Mouse (Mus musculus) liver, embryonic 11.5 days (tissue): ENCODE results near the gene Rpl32. TPM values are rescaled to one million over a fixed set of nuclear protein-coding genes. Genes with fewer than 3 reads are reported as not detected.
A peak's percentile ranks its signal among the peaks of the same experiment; 100 is the strongest.

Experiments
- ATAC-seq: fragments of 200-750 bp; cut with Nextera tagmentation; replicated peaks from 2 replicates; pipeline ENCODE4 v1.8.0; 2017; ENCODE audit warnings: moderate number of reproducible peaks, mild to moderate bottlenecking, moderate TSS enrichment, moderate library complexity; ENCODE audit not compliant: low FRiP score
- DNase-seq: peaks from one replicate; pipeline ENCODE4 v3.0.0-alpha.2; 2017; ENCODE audit warnings: low spot score
- H3K27ac ChIP-seq: fragments of 300-500 bp; sonication (generic); 2 replicates; pipeline ENCODE4 v1.5.1; 2014; ENCODE audit warnings: mild to moderate bottlenecking, low read depth, low read length, control low read depth
- H3K27me3 ChIP-seq: fragments of 300-500 bp; sonication (generic); replicated peaks from 2 replicates; pipeline ENCODE4 v1.6.1; 2014; ENCODE audit warnings: low read length, mixed read lengths; ENCODE audit not compliant: control insufficient read depth, insufficient read depth
- H3K36me3 ChIP-seq: fragments of 300-500 bp; sonication (generic); 2 replicates; pipeline ENCODE4 v1.6.1; 2014; ENCODE audit warnings: mild to moderate bottlenecking, low read length, moderate library complexity, mixed read lengths; ENCODE audit not compliant: control insufficient read depth, insufficient read depth
- H3K4me1 ChIP-seq: fragments of 300-500 bp; sonication (generic); replicated peaks from 2 replicates; pipeline ENCODE4 v1.6.1; 2014; ENCODE audit warnings: low read length, mixed read lengths; ENCODE audit not compliant: control insufficient read depth, insufficient read depth
- H3K4me2 ChIP-seq: fragments of 300-500 bp; sonication (generic); 2 replicates; pipeline ENCODE4 v1.6.1; 2014; ENCODE audit warnings: mild to moderate bottlenecking, control low read depth, moderate library complexity
- H3K4me3 ChIP-seq: fragments of 300-500 bp; sonication (generic); 2 replicates; pipeline ENCODE4 v1.5.1; 2014; ENCODE audit warnings: low read depth, low read length, control low read depth
- H3K9ac ChIP-seq: fragments of 300-500 bp; sonication (generic); 2 replicates; pipeline ENCODE4 v1.6.1; 2014; ENCODE audit warnings: low read depth, low read length, control low read depth
- H3K9me3 ChIP-seq: fragments of 300-500 bp; sonication (generic); 2 replicates; pipeline ENCODE4 v1.6.1; 2016; ENCODE audit warnings: low read length, inconsistent platforms, mixed read lengths; ENCODE audit not compliant: control insufficient read depth
- WGBS: fragments of 180-500 bp; shearing (Covaris S2); extraction: QIAGEN DNeasy Blood & Tissue Kit; methylation state at CpG from one replicate; pipeline ENCODE4 v1.1.7; 2014; 5-methylcytosine and 5-hydroxymethylcytosine counted together
- polyA plus RNA-seq: library from polyadenylated mRNA; unstranded; fragments of >200 nt; fragmentation: Nextera tagmentation; extraction: Ambion mirVana; gene quantifications from 2 replicates; pipeline ENCODE4 v1.2.1, GENCODE M21; 2014

Rpl32 gene
- polyA plus RNA-seq, 1 experiment from 2014 or later = 2,478 TPM

GRCm38 (mm10) chr6:115848598-115849304 lies 40.2 kb upstream of the Rpl32 start:
- 96% methylated on average over 10 of the region's 10 CpGs for WGBS
- Histone ChIP-seq H3K4me2 (no peak overlapping the region), H3K4me1 (peaks cover 7% of the 10 kb centered on the region), H3K4me3 (no peak overlapping the region), H3K36me3 (peaks cover 9% of the 10 kb centered on the region; the same call in 1 of the 2 replicates), H3K9ac (no peak overlapping the region), H3K27ac (no peak overlapping the region), H3K27me3 (no peaks in the 10 kb centered on the region), H3K9me3 (no peaks in the 10 kb centered on the region)
- DNase-seq (no peak), ATAC-seq (no peak)

- Histone ChIP-seq H3K4me1 (peaks cover 2% of the 10 kb centered on the region), H3K9ac (no peak overlapping the region), H3K4me3 (no peak overlapping the region), H3K9me3 (no peaks in the 10 kb centered on the region), H3K27ac (no peak overlapping the region), H3K36me3 (peaks cover 14% of the 10 kb centered on the region), H3K27me3 (no peaks in the 10 kb centered on the region), H3K4me2 (no peak overlapping the region)
- DNase-seq (peak; percentile 66), ATAC-seq (peak; percentile 62)
- 42% methylated on average over 8 of the region's 8 CpGs for WGBS
These were observed 38.3 kb upstream of the Rpl32 start for GRCm38 (mm10) chr6:115846640-115847411.

GRCm38 (mm10) chr6:115845006-115845405 lies 36.5 kb upstream of the Rpl32 start:
- 88% methylated on average over 4 of the region's 4 CpGs for WGBS
- Histone ChIP-seq H3K4me1 (no peaks in the 10 kb centered on the region), H3K4me3 (no peak overlapping the region), H3K4me2 (no peak overlapping the region), H3K9me3 (no peaks in the 10 kb centered on the region), H3K9ac (no peak overlapping the region), H3K36me3 (peaks cover 11% of the 10 kb centered on the region), H3K27ac (no peak overlapping the region), H3K27me3 (no peaks in the 10 kb centered on the region)
- DNase-seq (no peak), ATAC-seq (no peak)

GRCm38 (mm10) chr6:115838745-115839144 lies 30.2 kb upstream of the Rpl32 start:
- WGBS = 71% methylated on average over 5 of the region's 5 CpGs
- ATAC-seq (peak; percentile 4; the same call in 1 of the 2 replicates), DNase-seq (no peak)
- H3K27me3 ChIP-seq = no peaks in the 10 kb centered on the region
- H3K36me3 ChIP-seq = peaks cover 8% of the 10 kb centered on the region; the same call in 1 of the 2 replicates
- H3K9me3 ChIP-seq = no peaks in the 10 kb centered on the region
- no peak overlapping the region for H3K27ac ChIP-seq
- 0 out of 2 replicates have a peak overlapping the region, but pooled peaks have one; percentile 23 for H3K9ac ChIP-seq
- peak overlapping the region; percentile 90 for H3K4me2 ChIP-seq
- peaks cover 3% of the 10 kb centered on the region for H3K4me1 ChIP-seq
- peak overlapping the region; percentile 46 for H3K4me3 ChIP-seq

- peak within 1 kb of the TSS; percentile 37 for H3K9ac ChIP-seq
- H3K9me3 ChIP-seq = no peaks in the 10 kb centered on the region
- H3K36me3 ChIP-seq = peaks cover 8% of the 10 kb centered on the region; the same call in 1 of the 2 replicates
- peak; percentile 56 for DNase-seq
- ATAC-seq = peak; percentile 86
- 5% methylated on average over 19 of the region's 19 CpGs for WGBS
- no peak within 1 kb of the TSS for H3K27ac ChIP-seq
- H3K4me1 ChIP-seq = peaks cover 3% of the 10 kb centered on the region
- H3K4me3 ChIP-seq = peak within 1 kb of the TSS; percentile 46
- peak within 1 kb of the TSS; percentile 90 for H3K4me2 ChIP-seq
- H3K27me3 ChIP-seq = no peaks in the 10 kb centered on the region
These were observed 29.6 kb upstream of the Rpl32 start, which contains the start of gene Efcab12 for GRCm38 (mm10) chr6:115838161-115838597. TSS of gene Efcab12 (minus strand) at chr6:115838412.

GRCm38 (mm10) chr6:115833861-115834260 lies 25.3 kb upstream of the Rpl32 start:
- Histone ChIP-seq H3K4me1 (peaks cover 3% of the 10 kb centered on the region), H3K4me2 (no peak overlapping the region), H3K4me3 (no peak overlapping the region), H3K36me3 (no peaks in the 10 kb centered on the region), H3K9me3 (no peaks in the 10 kb centered on the region), H3K9ac (no peak overlapping the region), H3K27ac (no peak overlapping the region), H3K27me3 (no peaks in the 10 kb centered on the region)
- ATAC-seq = no peak
- DNase-seq = no peak

- no peak for ATAC-seq
- H3K36me3 ChIP-seq = no peaks in the 10 kb centered on the region
- H3K4me1 ChIP-seq = no peaks in the 10 kb centered on the region
- H3K27ac ChIP-seq = no peak overlapping the region
- no peak for DNase-seq
- no peaks in the 10 kb centered on the region for H3K27me3 ChIP-seq
- H3K9me3 ChIP-seq = no peaks in the 10 kb centered on the region
- H3K4me2 ChIP-seq = no peak overlapping the region
- no peak overlapping the region for H3K9ac ChIP-seq
- WGBS = 78% methylated on average over 2 of the region's 2 CpGs
- H3K4me3 ChIP-seq = no peak overlapping the region
These were observed 23.8 kb upstream of the Rpl32 start for GRCm38 (mm10) chr6:115832152-115832850.

GRCm38 (mm10) chr6:115830779-115831601 lies 22.4 kb upstream of the Rpl32 start:
- Histone ChIP-seq H3K4me2 (no peak overlapping the region), H3K27ac (peak overlapping the region; percentile 36; the same call in 1 of the 2 replicates), H3K4me3 (no peak overlapping the region), H3K9me3 (no peaks in the 10 kb centered on the region), H3K27me3 (no peaks in the 10 kb centered on the region), H3K9ac (no peak overlapping the region; the same call in 1 of the 2 replicates), H3K4me1 (no peaks in the 10 kb centered on the region), H3K36me3 (no peaks in the 10 kb centered on the region)
- WGBS = 79% methylated on average over 6 of the region's 6 CpGs
- DNase-seq = no peak
- ATAC-seq = peak; percentile 66
